Mouse (Mus musculus): Measurements from ENCODE around the gene Clcn7.
A peak's percentile ranks its signal among the peaks of the same experiment; 100 is the strongest.

The Clcn7 gene

DNA sequence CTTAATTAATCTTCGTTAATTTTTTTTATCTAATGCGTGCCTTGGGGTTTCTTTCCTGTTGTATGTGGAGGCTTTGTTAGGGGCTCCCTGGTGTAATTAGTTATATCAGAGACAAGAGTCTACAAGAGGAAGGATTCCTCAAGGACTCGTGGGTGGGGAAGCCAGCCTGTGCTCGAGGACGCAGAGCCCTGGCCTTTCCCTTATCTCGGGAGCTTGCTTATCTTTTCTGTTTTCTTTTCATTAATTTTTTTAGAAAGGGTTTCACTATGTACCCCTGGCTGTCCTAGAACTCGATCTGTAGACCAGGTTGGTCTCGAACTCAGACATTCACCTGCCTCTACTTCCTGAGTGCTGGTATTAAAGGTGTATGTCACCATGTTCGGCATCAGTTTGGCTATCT, 5.5 kb upstream of the Clcn7 start:
- no peak for DNase-seq

DNA sequence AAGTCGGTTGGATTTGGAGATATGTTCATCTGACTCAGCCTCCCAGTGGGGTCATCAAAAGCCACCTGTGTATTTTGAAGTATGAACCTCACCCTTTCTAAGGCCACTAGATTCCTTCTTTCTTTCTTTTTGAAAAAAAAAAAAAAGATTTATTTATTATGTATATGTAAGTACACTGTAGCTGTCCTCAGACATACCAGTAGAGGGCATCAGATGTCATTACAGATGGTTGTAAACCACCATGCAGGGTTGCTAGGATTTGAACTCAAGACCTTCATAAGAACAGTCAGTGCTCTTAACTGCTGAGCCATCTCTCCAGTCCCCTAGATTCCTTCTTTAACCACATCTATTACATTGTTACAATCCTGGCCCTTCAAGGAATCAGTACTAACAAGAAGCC, 3.1 kb upstream of the Clcn7 start:
- no peak for DNase-seq

DNA sequence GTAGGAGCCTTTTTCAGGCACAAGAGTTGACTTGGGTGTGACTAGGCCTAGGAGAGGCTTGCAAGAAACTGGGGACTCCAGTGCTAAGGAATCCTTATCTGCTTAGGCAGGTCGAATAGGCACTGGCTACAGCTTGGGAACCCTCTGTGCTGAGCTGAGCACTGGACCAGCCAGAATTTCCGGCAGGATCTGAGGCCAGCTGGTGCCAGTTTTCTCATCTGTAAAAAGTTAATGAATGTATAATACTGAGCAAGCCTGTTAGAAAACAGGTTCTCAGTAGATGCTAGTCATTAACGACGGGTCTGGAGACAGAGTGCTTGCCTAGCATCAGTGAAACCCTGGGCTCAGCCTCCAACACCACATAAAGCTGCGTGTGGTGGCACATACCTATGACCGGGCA, 2.4 kb downstream of the Clcn7 start:
- peak in 1 of 2 experiments; percentile 8 for DNase-seq

DNA sequence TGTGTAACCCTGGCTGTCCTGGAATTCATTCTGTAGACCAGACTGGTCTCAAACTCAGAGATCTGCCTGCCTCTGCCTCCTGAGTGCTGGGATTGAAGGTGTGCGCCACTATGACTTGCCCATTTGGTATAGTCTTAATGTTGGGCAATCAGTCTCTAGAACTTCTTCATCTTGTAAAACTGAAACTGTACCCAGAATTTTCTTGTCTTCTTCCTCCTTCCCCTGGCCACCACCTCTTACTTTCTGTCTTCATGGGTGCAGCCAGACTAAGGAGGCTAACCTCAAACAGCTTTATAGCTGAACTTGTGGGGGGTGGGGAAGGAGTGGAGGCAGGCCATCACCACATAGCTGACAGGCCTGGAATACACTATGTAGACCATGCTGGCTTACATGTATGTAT, 5.6 kb downstream of the Clcn7 start:
- no peak for DNase-seq

DNA sequence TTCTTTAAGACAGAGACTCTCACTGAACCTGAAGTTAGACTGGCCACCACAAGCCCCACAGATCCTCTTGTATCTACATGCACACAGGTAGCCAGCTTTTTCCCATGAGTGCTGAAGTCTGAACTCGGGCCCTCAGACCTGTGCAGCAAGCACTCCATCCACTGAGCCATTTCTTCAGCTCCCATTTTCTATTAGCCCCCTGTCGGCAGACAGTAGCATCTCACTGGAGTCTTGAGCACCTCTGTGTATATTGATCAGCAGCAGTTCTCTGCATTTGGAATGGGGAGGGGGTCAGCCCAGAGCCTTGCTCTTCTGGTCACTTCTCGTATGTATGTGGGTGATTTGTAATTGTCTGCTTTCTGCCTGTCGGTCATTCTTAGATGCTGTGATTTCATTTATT, 6.8 kb downstream of the Clcn7 start:
- peak; percentile 18 to 31 for DNase-seq

DNA sequence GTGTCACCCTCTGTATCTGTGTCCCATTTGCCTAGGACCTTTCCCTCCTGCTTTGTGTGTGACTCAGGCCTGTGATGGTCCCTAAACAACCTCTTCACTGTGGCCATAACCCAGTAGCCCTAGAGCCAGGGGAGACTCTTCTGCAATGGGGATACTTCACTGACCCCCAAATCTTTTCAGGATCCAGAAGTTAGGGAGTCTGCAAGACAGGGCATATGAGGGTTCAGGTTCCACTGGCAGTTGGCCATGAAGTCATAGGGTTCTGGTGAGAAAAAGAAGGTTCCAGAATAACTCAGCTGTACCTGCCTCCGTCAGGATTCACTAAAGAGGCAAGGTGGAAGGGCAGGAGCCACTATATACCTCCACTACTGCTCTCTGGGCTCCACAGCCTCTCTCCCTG, 29.0 kb downstream of the Clcn7 start, which contains the start of gene Ccdc154:
Gene Ccdc154, plus strand, starts transcription at position 301 of the 400 bp plus-strand sequence.
- no peak for DNase-seq

DNA sequence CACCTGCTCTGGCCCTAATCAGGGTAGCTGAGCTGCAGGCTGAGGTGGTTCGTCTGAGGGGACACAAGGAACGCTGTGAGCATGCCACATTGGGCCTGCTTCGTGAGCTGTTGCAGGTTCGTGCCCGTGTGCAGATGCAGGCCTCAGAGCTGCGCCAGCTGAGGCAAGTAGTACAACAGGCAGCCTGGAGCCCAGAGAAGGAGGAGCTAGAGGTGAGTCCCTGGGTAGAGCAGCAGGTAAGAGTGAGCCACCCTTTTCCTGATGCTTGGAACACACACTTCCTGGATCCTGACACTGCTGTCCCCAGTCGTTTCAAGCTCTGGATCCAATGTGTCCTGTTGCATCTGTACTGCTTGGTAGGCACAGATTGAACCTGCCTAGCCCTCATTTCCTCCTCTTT, 30.2 kb downstream of the Clcn7 start:
- DNase-seq = no peak

DNA sequence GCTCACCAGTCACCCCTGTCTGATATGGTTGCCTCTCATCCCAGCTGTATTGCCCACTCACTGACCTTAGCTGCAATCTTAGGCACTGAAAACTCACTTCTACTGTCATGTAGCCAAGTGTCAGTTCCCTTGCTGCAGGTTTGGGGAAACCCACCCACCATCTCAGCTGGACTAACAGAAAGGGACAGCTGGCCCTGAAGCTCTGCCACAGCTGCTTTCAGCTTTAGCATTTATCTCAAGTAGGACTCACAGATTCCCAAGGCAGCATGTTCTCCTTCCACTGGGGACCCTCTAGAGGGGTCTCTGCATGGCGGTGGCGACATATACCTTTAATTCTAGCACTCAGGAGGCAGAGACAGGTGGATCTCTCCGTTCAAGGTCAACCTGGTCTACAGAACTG, 31.6 kb downstream of the Clcn7 start:
- no peak for DNase-seq

DNA sequence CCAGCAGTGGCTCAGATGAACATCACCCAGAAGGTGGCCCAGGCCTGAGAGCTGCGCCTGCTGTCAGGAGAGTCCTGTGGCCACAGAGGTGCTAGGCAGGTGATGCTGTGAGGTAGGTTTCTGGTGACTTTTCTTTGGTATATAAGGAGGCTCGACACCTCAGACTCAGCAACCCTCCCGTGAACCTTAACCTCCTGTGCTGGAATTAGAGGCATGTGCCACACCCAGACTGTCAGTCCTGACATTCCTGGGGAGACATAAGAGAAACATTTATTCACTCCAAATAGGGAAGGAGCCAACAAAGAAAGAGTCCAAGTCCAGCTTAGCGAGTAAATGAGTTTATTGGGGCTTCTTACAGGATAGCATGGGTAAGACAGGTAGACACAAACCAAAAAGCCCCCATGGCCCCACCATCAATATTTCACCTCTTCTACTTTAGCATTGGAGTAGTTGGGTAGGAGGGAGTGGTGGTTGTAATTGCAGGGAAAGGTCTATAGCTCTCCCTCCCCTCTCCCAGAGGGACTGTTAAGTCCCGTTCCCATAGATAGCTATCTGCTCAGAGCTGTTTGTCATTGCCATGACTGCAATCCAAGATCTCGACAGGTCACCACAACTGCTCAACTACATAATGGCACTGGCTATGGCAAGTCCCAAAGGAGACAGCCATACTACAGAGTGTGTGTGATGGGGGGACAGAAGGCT, 32.9 kb downstream of the Clcn7 start:
- no peak for DNase-seq

DNA sequence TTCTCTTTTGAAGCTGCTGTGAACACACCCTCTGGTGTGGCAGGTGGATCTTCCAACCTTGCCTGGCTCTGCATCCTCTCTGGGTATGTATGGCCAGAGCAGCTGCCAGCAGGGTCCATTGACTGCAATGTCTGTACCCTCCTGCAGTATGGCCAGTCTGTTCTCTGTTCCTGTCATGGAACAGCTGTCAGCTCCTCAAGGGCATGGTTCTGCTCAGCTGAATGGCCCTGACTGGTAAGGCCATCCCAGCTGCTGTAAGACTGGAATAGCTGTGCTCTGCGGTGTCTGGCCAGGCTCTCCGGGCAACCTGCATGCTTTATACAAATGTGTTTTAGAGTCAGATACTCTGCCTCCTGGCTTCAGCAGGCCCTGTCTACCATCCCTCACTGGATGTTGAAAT, 36.5 kb downstream of the Clcn7 start:
- DNase-seq = no peak

DNA sequence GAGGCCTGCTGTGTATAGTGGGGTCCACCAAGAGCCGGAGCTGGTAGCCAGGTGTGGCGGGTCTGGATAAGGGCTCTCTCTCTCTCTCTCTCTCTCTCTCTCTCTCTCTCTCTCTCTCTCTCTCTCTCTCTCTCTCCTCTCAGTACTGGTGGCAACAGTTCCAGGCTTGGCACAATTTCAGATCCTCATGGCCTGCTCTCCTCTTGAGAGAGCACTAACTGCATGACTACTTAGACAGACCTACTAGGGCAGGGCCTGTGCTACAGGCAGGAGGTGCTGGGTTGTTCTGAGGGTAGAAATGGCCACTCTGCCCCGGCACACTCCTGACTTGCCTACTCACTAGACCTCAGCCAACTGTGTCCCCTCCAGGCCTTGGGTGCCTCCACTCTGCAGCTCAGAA, 39.4 kb downstream of the Clcn7 start:
- DNase-seq = no peak

DNA sequence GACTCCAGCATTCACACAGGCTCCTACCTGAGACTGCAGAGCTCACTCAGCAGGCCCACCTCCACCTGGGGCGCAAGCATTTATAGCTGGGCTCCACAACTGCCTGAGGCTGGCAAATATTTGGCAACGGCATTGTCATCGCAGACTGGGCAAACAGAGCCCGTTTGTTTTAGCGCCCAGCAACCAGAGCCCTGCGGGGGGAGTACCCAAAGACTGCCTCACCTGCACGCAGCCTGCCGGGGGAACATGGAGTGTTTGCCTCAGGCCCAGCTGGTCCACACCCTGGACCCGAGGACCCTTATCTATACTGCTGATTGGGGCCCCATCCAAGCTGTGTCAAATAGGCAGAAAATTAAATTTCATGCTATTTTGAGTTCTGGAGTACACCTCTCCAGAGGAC, 42.2 kb downstream of the Clcn7 start, which contains the start of gene Gm38655:
Gene Gm38655, minus strand, starts transcription at position 61 of the 400 bp plus-strand sequence.
- DNase-seq = no peak

DNA sequence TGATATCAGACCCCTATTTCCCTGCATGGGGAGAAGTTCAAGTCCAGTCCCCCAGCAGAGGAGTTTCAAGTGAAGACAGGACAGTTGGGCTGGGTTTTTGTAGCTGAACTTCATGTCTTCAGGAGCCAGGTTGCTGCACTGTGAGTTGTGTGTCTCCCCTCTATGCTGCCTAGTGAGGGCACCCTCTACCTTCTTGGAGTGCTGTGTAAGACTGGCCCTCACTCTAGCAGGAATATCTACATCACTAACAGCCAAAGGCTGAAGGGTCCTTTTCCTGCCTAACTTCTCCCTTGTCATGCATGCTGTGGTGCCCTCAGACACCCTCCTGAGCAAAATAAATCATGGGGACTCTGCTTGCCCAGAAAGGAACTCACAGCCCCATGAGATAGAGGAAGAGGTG, 50.0 kb downstream of the Clcn7 start:
- DNase-seq = no peak

DNA sequence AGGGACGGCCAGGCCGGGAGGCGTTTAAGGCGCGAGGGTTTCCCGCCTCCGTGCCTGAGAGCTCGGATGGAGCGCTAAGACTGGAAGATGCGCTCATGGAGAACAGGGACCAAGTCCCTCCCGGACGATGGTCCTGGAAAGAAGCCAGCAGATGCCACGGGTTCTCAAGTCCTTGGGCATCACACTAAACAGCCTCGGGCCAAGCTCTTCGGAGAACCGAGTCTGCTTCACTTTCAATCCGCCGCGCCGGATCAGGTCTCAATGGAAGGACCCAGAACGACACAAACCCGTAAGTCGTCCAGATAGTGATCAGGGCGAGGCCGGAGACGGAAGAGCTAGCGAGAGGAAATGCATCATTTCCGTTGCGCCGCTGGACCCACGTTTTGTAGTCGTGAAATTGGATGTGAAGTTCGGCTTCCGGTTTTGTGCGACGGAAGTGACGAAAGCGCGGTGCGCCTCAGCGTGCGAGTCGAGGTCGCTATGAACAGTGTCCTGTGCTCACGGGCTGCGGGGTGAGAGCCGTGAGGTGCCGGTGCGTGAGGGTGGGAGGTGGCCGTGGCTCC, 51.0 kb downstream of the Clcn7 start, which contains the start of gene BC003965:
Gene BC003965, plus strand, starts transcription at position 426 of the 563 bp plus-strand sequence.
- peak; percentile 99 for DNase-seq

DNA sequence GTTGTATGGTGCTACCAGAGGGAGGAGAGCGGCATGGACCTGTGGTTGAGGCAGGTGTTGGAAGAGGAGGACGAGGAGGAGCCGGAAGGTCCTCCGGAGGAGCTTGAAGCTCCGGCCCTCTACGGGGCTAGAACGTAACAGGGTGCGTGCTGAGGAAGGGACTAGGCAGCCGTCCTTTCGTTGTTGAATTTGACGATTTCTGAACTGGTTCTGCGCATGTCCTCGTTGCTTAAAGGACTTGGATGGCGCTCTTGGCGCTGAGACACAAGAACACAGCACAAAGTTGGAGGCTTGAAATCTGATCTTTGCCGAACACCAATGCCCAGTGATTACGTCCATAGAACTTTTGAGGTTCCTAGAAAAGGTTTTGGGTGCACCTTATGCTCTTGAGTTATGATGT, 51.8 kb downstream of the Clcn7 start:
- DNase-seq = no peak

DNA sequence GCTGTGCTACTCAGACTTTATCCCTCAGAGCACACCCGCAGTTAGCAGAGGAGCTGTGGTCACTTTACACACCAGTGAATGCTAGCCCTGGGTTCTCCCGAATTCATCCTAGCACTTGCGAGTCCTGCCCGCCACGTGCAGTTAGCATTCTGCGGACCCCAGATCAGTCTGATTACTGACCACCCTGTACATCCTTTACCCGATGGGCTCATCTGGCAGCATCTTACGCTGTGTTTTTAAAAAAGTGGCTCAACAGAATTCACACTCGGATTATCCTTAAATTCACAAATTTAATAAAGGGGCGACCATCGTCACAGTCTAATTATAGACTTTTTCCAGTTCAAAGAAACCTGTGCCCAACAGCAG, 54.6 kb downstream of the Clcn7 start:
- DNase-seq = peak in 1 of 2 experiments; percentile 13

DNA sequence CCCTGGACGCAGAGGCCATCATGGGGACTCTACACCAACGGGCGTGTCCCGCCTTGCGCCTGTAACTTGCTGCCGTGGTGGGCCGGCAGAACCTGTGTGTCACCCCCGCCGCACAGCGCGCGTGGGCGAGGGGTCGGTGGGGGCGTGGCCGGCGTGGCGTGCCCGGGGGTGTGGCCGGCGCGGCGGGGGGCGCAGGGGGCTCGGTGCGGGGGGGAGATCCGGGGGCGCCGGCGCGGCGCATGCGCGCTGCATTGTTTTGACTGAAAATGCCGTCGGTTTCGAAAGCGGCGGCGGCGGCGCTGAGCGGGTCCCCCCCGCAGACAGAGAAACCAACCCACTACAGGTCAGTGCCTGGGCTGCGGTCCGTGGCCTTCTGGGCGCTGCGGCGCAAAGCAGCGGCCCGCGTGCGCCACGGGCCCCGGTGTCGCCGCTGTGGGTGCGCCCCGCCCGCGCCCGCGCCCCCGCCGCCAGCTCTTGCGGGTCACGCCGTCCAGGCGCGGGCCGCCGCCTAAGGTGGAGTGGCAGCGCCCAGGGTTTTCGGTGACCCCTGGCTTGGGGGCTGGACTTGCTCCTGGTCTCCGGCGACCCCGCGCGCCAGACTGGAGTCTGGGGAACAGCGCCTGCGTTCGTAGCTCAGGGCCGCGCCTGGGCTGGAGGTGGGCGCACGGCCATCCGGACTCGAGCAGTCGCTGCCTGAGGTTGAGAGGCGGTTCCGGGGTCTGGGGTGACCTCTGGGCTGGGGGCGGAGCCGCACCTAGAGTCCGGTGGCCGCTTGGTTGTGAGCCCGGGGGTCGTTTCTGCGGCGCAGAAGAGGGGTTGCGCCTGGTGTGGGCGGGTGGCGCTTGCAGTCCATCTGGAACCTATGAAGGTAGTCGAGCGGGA, 55.2 kb downstream of the Clcn7 start, which contains the start of gene Unkl:
Gene Unkl, plus strand, starts transcription at position 248 of the 882 bp plus-strand sequence.
- peak; percentile 88 to 92 for DNase-seq

DNA sequence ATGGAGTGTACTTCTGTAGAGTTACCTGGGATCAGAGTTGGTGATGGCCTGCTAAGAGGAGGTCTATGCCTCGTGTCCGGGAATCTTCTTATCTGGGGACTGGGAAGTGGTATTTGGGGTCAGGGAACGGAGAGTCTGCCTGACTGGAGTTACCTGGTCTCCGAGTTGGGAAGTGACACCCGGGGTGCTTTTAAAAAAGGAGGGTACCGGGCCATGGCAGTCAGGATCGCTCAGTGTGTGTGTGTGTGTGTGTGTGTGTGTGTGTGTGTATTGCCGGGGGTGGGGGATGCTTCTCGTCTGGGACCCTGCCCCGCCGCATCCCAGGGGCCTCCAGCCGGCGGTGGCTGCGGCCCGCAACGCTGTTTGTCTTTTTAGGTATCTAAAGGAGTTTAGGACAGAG, 55.9 kb downstream of the Clcn7 start:
- DNase-seq = no peak

DNA sequence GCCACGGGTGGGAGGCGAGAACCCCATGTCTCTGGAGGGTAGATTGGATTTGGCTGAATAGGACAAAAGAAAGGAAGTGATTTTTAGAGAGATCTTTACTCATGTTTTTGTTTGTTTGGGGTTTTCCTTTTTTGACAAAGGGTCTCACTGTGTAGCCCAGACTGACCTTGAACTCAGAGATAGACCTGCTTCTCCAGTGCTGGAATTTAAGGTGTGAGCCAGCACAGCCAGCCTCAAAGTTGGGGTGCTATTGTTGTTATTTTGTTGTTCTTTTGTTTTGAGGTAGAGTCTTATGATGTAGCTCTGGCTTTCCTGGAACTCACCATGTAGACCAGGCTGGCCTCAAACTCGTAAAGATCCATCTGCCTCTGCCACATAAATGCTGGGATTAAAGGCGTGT, 69.2 kb downstream of the Clcn7 start:
- DNase-seq = no peak

DNA sequence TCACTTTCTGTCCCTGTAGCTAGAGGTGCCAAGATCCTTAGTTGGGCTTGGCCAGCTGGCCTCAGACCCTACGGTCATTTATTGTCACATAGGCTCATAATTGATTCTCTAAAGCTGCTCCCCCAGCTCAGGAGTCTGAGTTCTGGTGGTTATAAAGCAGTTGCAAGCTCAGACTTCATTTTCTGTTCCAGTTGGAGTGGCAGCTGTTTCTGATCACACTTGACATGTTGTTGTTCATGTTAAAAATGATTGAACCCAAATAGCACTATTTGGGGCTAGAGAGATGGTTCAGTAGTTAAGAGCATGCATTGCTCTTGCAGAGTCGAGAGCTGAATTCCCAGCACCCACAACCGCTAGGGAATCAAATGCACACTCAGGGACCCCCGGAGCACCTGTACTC, 76.8 kb downstream of the Clcn7 start:
- no peak for DNase-seq

DNA sequence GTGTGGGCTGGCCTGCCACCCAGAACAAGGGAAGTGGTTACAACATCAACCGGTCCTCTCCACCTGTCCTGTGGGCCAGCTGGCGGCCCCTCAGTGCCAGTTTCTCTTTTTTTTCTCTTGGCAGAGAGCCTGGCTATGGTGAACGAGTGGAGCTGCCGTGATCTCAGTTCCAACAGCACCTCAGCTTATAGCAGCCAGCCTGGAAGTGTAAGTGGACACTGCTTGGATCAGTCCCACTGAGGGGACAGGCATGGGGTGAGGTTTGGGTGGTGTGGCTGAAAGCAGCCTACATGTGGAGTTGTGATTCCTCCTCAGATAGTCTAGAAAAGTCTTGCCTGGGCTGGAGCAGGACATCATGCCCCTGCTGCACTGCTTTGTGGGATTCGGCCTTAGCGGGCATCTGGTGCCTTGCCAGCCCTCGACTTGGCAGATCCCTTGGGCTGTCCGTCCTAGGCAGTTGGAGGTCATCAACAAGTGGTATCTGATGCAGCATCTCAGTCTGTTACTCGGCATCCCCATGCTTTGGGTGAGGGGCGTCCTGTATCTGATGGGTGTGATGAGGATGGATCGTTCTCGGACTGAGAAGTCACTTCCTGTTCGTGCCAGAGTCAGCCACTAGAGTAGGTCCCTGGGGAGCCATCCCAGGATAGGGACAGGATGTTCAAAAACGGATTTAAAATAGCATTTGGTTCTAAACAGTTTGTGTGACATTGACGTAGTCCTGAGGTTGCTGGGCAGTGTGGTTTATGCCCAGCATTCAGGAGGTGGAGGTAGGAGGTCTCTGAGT, 77.7 kb downstream of the Clcn7 start:
- peak in 1 of 2 experiments; percentile 36 for DNase-seq

DNA sequence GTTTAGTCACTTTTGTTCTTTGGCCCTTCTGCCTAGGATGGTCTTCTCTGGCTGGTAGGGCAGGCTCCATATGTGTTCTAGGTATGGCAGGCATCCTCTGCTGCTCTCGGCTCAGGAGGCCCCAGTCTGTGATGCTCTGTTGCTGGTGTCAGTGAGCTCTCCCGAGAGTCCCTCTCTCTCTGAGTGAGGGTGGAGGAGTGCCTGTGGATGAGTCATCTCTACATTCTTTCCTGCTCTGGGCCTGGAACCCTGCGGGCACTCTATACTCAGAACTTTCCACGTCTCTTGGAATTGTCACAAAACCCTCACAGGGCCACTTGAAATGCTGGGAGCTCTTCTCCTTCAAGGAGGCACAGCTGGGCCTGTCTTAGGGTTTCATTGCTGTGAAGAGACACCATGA, 78.5 kb downstream of the Clcn7 start:
- no peak for DNase-seq

Data from kidney, postnatal 4 days (tissue).